Mouse (Mus musculus): ENCODE data around the gene Smco1.

Smco1 gene

DNA sequence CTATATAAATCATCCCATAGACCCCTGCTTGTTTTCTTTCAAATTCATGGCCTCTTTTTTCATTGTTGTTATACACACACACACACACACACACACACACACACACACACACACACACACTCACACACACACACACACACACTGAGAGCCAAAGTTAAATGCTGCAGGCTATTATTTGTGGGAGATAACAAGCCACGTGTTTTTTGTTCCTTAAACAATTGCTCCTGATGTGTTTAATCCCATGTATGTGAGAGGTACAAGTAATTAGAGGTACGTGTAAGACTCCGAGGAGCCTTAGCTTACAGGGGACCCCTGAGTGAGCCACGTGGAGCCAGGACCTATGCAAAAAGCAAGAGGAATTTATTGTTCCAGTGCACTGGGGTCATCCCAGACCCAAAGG lies 40.7 kb downstream of the Smco1 start:
- no peak for DNase-seq (ENCODE audit: low read depth, low spot score)

DNA sequence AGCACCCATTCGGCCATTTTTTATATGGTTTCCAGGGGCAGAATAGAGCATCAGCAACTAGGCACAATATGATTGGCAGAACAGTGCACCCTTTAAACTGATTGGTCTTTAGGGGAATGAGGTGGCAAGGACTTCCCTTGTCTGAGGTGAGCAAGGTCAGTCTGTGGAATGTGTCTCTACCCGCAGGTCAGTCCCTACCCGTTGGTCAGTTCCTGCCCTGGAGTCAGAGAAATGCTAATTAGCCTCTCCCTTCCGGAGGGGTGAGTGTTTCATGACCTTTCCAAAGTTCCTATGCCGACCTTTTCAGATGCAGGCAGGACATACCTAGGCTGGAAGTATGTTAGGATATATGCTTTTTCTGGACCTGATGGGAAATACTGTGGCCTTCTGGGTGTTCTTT lies 41.1 kb downstream of the Smco1 start:
- no peak for DNase-seq (ENCODE audit: low read depth, low spot score)

DNA sequence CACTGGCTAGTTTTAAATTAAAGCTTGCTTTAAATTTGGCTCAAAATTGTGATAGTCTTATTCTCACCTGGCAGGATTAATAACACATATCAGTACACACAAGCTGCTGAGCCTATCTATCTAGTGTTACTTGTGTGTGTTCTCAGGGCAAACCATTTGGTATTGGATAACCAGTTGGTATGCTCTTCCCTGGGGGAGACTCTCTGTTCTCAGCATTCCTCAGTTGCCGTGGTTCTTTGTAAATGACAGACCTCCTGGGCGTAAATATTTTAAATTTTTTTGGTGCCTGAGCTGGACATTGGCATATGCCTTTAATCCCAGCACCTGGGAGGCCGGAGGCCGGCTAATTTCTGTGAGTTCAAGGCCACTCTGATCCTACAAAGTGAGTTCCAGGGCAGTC lies 41.6 kb downstream of the Smco1 start:
- no peak for DNase-seq (ENCODE audit: low read depth, low spot score)

DNA sequence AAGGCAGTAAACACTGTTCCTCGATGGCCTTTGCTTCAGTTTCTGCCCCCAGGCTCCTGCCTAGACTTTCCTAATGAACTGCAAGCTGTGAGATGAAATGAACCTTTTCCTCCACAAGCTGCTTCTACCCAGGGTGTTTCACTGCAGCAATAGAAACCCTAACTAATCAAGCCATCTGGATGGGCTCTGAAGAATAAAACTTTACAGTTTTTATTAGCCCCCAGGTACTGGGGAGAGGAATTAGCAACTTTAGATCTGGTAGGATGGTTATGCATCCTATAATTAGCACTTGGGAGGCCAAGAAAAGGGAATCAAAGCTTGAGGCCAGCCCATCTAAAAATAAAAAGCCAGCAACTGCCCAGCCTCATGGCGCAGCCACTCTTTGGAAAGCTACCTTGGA lies 45.3 kb downstream of the Smco1 start:
- DNase-seq (ENCODE audit: low read depth, low spot score), result no peak

DNA sequence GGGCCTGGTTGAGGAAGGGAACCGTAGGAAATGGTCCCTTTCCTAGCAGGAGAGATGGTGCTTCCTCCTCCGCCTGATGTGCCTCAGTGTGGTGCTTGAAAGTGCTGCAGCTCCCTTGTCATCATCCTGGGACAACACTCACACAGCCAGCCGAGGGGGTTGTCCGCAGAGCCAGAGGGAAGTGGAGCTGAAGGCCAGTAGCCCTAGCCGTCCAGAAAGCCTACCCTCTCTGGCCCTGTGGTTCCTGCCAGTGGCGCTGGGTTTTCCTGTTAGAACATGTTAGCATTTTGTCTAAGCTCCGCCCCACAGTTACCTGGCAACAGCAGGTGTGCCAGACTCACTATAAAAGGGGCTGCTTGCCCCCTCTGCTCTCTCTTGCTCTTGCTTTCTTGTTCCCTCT lies 52.7 kb downstream of the Smco1 start:
- no peak for DNase-seq (ENCODE audit: low read depth, low spot score)

Data from telencephalon, adult 2 months (tissue).